Mouse (Mus musculus) small intestine, adult 2 months (tissue): Measurements from ENCODE around the gene Myh11. TPM values are rescaled to one million over a fixed set of nuclear protein-coding genes. Genes with fewer than 3 reads are reported as not detected.
A peak's percentile ranks its signal among the peaks of the same experiment; 100 is the strongest.

Experiments
- H3K27ac ChIP-seq: fragments of 200-500 bp; 2 replicates; pipeline ENCODE4 v1.5.1; 2012; ENCODE audit warnings: low read depth, low read length, control low read depth, inconsistent platforms; ENCODE audit not compliant: insufficient read depth
- H3K27me3 ChIP-seq: fragments of 200-500 bp; 2 replicates; pipeline ENCODE4 v1.6.1; 2012; ENCODE audit warnings: mild to moderate bottlenecking, moderate library complexity, low read length, inconsistent platforms; ENCODE audit not compliant: control insufficient read depth, insufficient read depth
- H3K36me3 ChIP-seq: fragments of 200-500 bp; 2 replicates; pipeline ENCODE4 v1.6.1; 2012; ENCODE audit warnings: mild to moderate bottlenecking, low read length, control low read depth, inconsistent platforms; ENCODE audit not compliant: control insufficient read depth, insufficient read depth
- H3K4me1 ChIP-seq: fragments of 200-500 bp; 2 replicates; pipeline ENCODE4 v1.6.1; 2012; ENCODE audit warnings: low read length, inconsistent platforms, mixed read lengths; ENCODE audit not compliant: control insufficient read depth, insufficient read depth, insufficient read length
- H3K4me3 ChIP-seq: fragments of 200-500 bp; 2 replicates; pipeline ENCODE4 v1.5.1; 2012; ENCODE audit warnings: low read depth, mild to moderate bottlenecking, control low read depth, inconsistent platforms, low read length, moderate library complexity
- CTCF ChIP-seq: fragments of 200-500 bp; IDR thresholded peaks from 2 replicates; pipeline ENCODE4 v1.5.1; 2012; ENCODE audit warnings: low read depth, mild to moderate bottlenecking, control low read depth, inconsistent platforms, low read length, moderate library complexity, mixed read lengths; ENCODE audit not compliant: insufficient replicate concordance, insufficient read length; ENCODE audit errors: extremely low read depth
- POLR2A ChIP-seq: fragments of 200-500 bp; IDR thresholded peaks from 2 replicates; pipeline ENCODE4 v1.6.1; 2012; ENCODE audit warnings: low read depth, mild to moderate bottlenecking, control low read depth, inconsistent platforms, low read length, moderate library complexity
- WGBS: fragments of 180-500 bp; shearing (Covaris S2); methylation state at CpG from one replicate; pipeline ENCODE4 v1.1.7; 2018; 5-methylcytosine and 5-hydroxymethylcytosine counted together
- polyA plus RNA-seq: library from polyadenylated mRNA; depleted of rRNA; stranded (reverse); fragments of >200 nt; gene quantifications from 2 replicates; pipeline ENCODE4 v1.2.3, GENCODE M21; 2012

Gene Myh11
- polyA plus RNA-seq, 1 experiment: 41.3 TPM

- H3K27ac ChIP-seq: no peak overlapping the region
- 78% methylated on average over 1 of the region's 1 CpGs for WGBS
- no peaks in the 10 kb centered on the region for H3K27me3 ChIP-seq
- TF ChIP-seq POLR2A: no peak
- TF ChIP-seq CTCF: no peak
- no peak overlapping the region for H3K4me3 ChIP-seq
- peaks cover 37% of the 10 kb centered on the region for H3K36me3 ChIP-seq
- no peaks in the 10 kb centered on the region for H3K4me1 ChIP-seq
Measured at GRCm38 (mm10) chr16:14169706-14170105, 121.5 kb downstream of the Myh11 start.

- WGBS: 78% methylated on average over 4 of the region's 4 CpGs
- TF ChIP-seq CTCF (no peak), POLR2A (no peak)
Measured at GRCm38 (mm10) chr16:14166490-14166889, 124.7 kb downstream of the Myh11 start.

GRCm38 (mm10) chr16:14163731-14164130 lies 127.4 kb downstream of the Myh11 start:
- no peak for TF ChIP-seq CTCF
- 8% methylated on average over 10 of the region's 10 CpGs for WGBS
- no peaks in the 10 kb centered on the region for H3K4me1 ChIP-seq
- H3K4me3 ChIP-seq: peak overlapping the region; percentile 92
- peaks cover under 1% of the 10 kb centered on the region; the same call in 1 of the 2 replicates for H3K36me3 ChIP-seq
- no peaks in the 10 kb centered on the region for H3K27me3 ChIP-seq
- no peak overlapping the region for H3K27ac ChIP-seq

More at GRCm38 (mm10) chr16:14166490-14166889, 124.7 kb downstream of the Myh11 start:
- H3K27ac ChIP-seq: no peak overlapping the region
- H3K4me3 ChIP-seq: no peak overlapping the region
- no peaks in the 10 kb centered on the region for H3K27me3 ChIP-seq
- peaks cover 17% of the 10 kb centered on the region for H3K36me3 ChIP-seq
- no peaks in the 10 kb centered on the region for H3K4me1 ChIP-seq

DNA sequence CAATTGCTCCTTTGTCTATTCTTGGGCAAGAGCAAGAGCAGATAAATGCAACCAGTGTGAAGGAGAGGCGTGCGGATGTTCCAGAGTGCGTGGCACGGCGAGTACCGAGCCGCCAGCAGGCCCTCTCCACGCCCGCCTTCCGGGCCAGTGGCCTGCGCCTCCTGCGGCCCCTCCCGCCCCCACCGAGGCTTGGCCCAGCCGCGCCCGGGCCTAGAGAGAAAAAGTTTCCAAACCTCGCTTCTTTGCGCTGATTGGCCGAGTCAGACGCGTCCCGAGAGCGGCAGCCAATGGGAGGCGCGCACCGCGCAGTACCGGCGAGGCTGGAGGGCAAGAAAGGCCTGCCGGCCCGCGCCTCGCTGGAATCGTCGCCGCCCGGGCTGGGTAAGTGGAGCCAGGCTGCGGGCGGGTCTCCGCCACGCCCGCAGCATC lies 128.2 kb downstream of the Myh11 start, which contains the start of the genes Nde1 and Marf1:
TSS of gene Nde1 (plus strand) at position 288 of the 429 bp plus-strand sequence.
TSS of gene Marf1 (minus strand) at position 364 of the 429 bp plus-strand sequence.
- H3K4me3 ChIP-seq: peak within 1 kb of the TSS; percentile 92
- TF ChIP-seq POLR2A (peak; percentile 95), CTCF (no peak)
- under 1% methylated on average over 43 of the region's 43 CpGs for WGBS

GRCm38 (mm10) chr16:14160941-14161340 lies 130.2 kb downstream of the Myh11 start:
- WGBS: 92% methylated on average over 1 of the region's 1 CpGs
- TF ChIP-seq CTCF (no peak), POLR2A (no peak)
- H3K4me3 ChIP-seq: no peak overlapping the region
- no peaks in the 10 kb centered on the region for H3K36me3 ChIP-seq
- H3K4me1 ChIP-seq: peaks cover 3% of the 10 kb centered on the region; the same call in 1 of the 2 replicates
- H3K27ac ChIP-seq: no peak overlapping the region
- no peaks in the 10 kb centered on the region for H3K27me3 ChIP-seq

More for the DNA sequence above, 128.2 kb downstream of the Myh11 start, which contains the start of the genes Nde1 and Marf1:
- Histone ChIP-seq H3K27me3 (no peaks in the 10 kb centered on the region), H3K27ac (peak within 1 kb of the TSS; percentile 93), H3K4me1 (peaks cover 2% of the 10 kb centered on the region; the same call in 1 of the 2 replicates), H3K36me3 (no peaks in the 10 kb centered on the region)

DNA sequence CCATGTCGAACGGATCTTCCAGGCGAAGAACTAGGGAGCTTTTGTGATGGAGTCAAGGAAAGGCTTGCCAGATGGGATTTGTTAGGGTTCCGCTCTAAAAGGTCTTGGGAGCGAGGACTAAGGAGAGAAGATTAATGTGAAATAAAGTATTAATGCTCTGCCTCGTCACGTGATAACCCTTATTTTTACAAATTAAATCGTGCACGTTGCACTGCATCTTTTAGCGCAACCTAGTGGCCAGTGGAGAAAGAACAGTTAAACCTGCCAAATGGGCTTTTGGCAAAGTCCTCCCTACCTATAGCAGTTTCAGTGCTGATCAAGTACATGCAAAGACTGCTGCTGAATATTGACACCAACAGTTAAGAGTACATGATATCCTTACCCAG lies 131.4 kb downstream of the Myh11 start:
- 0% methylated on average over 10 of the region's 10 CpGs for WGBS
- H3K4me1 ChIP-seq: peaks cover 3% of the 10 kb centered on the region; the same call in 1 of the 2 replicates

GRCm38 (mm10) chr16:14158936-14159745 lies 132.0 kb downstream of the Myh11 start:
- TF ChIP-seq POLR2A: peak; percentile 96
- peak; percentile 37; the same call in 1 of the 2 replicates for TF ChIP-seq CTCF
- 1% methylated on average over 57 of the region's 58 CpGs for WGBS
- H3K4me3 ChIP-seq: peak overlapping the region; percentile 99
- peaks cover 3% of the 10 kb centered on the region; the same call in 1 of the 2 replicates for H3K4me1 ChIP-seq
- H3K27ac ChIP-seq: peak overlapping the region; percentile 99
- H3K27me3 ChIP-seq: no peaks in the 10 kb centered on the region
- no peaks in the 10 kb centered on the region for H3K36me3 ChIP-seq

More for the DNA sequence above, 131.4 kb downstream of the Myh11 start:
- H3K27ac ChIP-seq: peak overlapping the region; percentile 99
- TF ChIP-seq CTCF (0 out of 2 replicates have a peak, but pooled peaks have one; percentile 1), POLR2A (no peak)
- H3K36me3 ChIP-seq: no peaks in the 10 kb centered on the region
- peak overlapping the region; percentile 81 for H3K4me3 ChIP-seq
- H3K27me3 ChIP-seq: no peaks in the 10 kb centered on the region
